Mouse (Mus musculus): Measurements from ENCODE around the gene Gm5800. TPM values are rescaled to one million over a fixed set of nuclear protein-coding genes. Genes with fewer than 3 reads are reported as not detected.

Gene Gm5800
- 1.1 TPM for polyA plus RNA-seq (2014; fragmentation: Illumina TruSeq; extraction: RNeasy Lipid Tissue Mini Kit (QIAGEN cat#74804); ENCODE audit: low read depth, low replicate concordance)

GRCm38 (mm10) chr14:51717083-51717482 is at the start of gene Gm5800:
Gene Gm5800, minus strand, starts transcription at chr14:51717183.

GRCm38 (mm10) chr14:51695368-51695767 is 21.6 kb downstream of the Gm5800 start, which contains the start of gene Gm17079:
Gene Gm17079, minus strand, starts transcription at chr14:51695468.

Other genes starting within 250 kb of the Gm5800 start
- gene Gm5622, start 164.4 kb downstream of the Gm5800 start, polyA plus RNA-seq (2014; fragmentation: Illumina TruSeq; extraction: RNeasy Lipid Tissue Mini Kit (QIAGEN cat#74804); ENCODE audit: low read depth, low replicate concordance) = not detected
- not detected for gene Gm17175, start 143.1 kb downstream of the Gm5800 start, polyA plus RNA-seq (2014; fragmentation: Illumina TruSeq; extraction: RNeasy Lipid Tissue Mini Kit (QIAGEN cat#74804); ENCODE audit: low read depth, low replicate concordance)
- gene Gm17174, start 125.0 kb downstream of the Gm5800 start, polyA plus RNA-seq (2014; fragmentation: Illumina TruSeq; extraction: RNeasy Lipid Tissue Mini Kit (QIAGEN cat#74804); ENCODE audit: low read depth, low replicate concordance) = not detected
- gene Gm17078, start 105.9 kb downstream of the Gm5800 start, polyA plus RNA-seq (2014; fragmentation: Illumina TruSeq; extraction: RNeasy Lipid Tissue Mini Kit (QIAGEN cat#74804); ENCODE audit: low read depth, low replicate concordance) = not detected
- 1.1 TPM for gene Gm4181, start 81.5 kb downstream of the Gm5800 start, polyA plus RNA-seq (2014; fragmentation: Illumina TruSeq; extraction: RNeasy Lipid Tissue Mini Kit (QIAGEN cat#74804); ENCODE audit: low read depth, low replicate concordance)
- not detected for gene Gm17079, start 21.7 kb downstream of the Gm5800 start, polyA plus RNA-seq (2014; fragmentation: Illumina TruSeq; extraction: RNeasy Lipid Tissue Mini Kit (QIAGEN cat#74804); ENCODE audit: low read depth, low replicate concordance)
- not detected for gene Ang4, start 56.4 kb upstream of the Gm5800 start, polyA plus RNA-seq (2014; fragmentation: Illumina TruSeq; extraction: RNeasy Lipid Tissue Mini Kit (QIAGEN cat#74804); ENCODE audit: low read depth, low replicate concordance)
- gene AY358078, start 82.9 kb upstream of the Gm5800 start, polyA plus RNA-seq (2014; fragmentation: Illumina TruSeq; extraction: RNeasy Lipid Tissue Mini Kit (QIAGEN cat#74804); ENCODE audit: low read depth, low replicate concordance) = not detected
- not detected for gene Ear6, start 136.5 kb upstream of the Gm5800 start, polyA plus RNA-seq (2014; fragmentation: Illumina TruSeq; extraction: RNeasy Lipid Tissue Mini Kit (QIAGEN cat#74804); ENCODE audit: low read depth, low replicate concordance)
- 20.3 TPM for gene Mettl17, start 167.7 kb upstream of the Gm5800 start, polyA plus RNA-seq (2014; fragmentation: Illumina TruSeq; extraction: RNeasy Lipid Tissue Mini Kit (QIAGEN cat#74804); ENCODE audit: low read depth, low replicate concordance)
- 0.77 TPM for gene Slc39a2, start 175.7 kb upstream of the Gm5800 start, polyA plus RNA-seq (2014; fragmentation: Illumina TruSeq; extraction: RNeasy Lipid Tissue Mini Kit (QIAGEN cat#74804); ENCODE audit: low read depth, low replicate concordance)
- gene Ndrg2, start 197.0 kb upstream of the Gm5800 start, polyA plus RNA-seq (2014; fragmentation: Illumina TruSeq; extraction: RNeasy Lipid Tissue Mini Kit (QIAGEN cat#74804); ENCODE audit: low read depth, low replicate concordance) = 209 TPM
- 21.8 TPM for gene Tppp2, start 201.2 kb upstream of the Gm5800 start, polyA plus RNA-seq (2014; fragmentation: Illumina TruSeq; extraction: RNeasy Lipid Tissue Mini Kit (QIAGEN cat#74804); ENCODE audit: low read depth, low replicate concordance)
- gene Rnase13, start 205.6 kb upstream of the Gm5800 start, polyA plus RNA-seq (2014; fragmentation: Illumina TruSeq; extraction: RNeasy Lipid Tissue Mini Kit (QIAGEN cat#74804); ENCODE audit: low read depth, low replicate concordance) = 287 TPM